Mouse (Mus musculus) thymus, postnatal 0 days (tissue): ENCODE measurements around the gene Enpp4. TPM values are rescaled to one million over a fixed set of nuclear protein-coding genes. Genes with fewer than 3 reads are reported as not detected.

Source experiments
- DNase-seq: peaks from one replicate; pipeline ENCODE4 v3.0.0-alpha.2; 2015; ENCODE audit warnings: low spot score
- polyA plus RNA-seq: library from polyadenylated mRNA; unstranded; fragments of >200 nt; fragmentation: Nextera tagmentation; extraction: Ambion mirVana; gene quantifications from 2 replicates; pipeline ENCODE4 v1.2.1, GENCODE M21; 2015

Gene Enpp4
- polyA plus RNA-seq, 1 experiment from 2014 or later = 20.8 TPM

GRCm38 (mm10) chr17:44100486-44100885, 5.1 kb downstream of the Enpp4 start:
- no peak for DNase-seq

GRCm38 (mm10) chr17:44091512-44091911, 14.1 kb downstream of the Enpp4 start:
- no peak for DNase-seq

GRCm38 (mm10) chr17:44090916-44091315, 14.7 kb downstream of the Enpp4 start:
- DNase-seq = no peak

GRCm38 (mm10) chr17:44088226-44088625, 17.4 kb downstream of the Enpp4 start:
- DNase-seq = no peak

- no peak for DNase-seq
Observed at GRCm38 (mm10) chr17:44083156-44083555, 22.5 kb downstream of the Enpp4 start.

GRCm38 (mm10) chr17:44078631-44079350, 26.8 kb downstream of the Enpp4 start, which contains the start of gene Enpp5:
Gene Enpp5 (plus strand): TSS chr17:44078813.
- DNase-seq = peak; percentile 84

- DNase-seq = no peak
Observed at GRCm38 (mm10) chr17:44077843-44078160, 27.8 kb downstream of the Enpp4 start.

GRCm38 (mm10) chr17:44077146-44077842, 28.3 kb downstream of the Enpp4 start:
- no peak for DNase-seq

GRCm38 (mm10) chr17:44076051-44076680, 29.4 kb downstream of the Enpp4 start:
- peak; percentile 31 for DNase-seq

GRCm38 (mm10) chr17:44075601-44076000, 30.0 kb downstream of the Enpp4 start:
- DNase-seq = no peak

- no peak for DNase-seq
Observed at GRCm38 (mm10) chr17:44071680-44072079, 33.9 kb downstream of the Enpp4 start.

GRCm38 (mm10) chr17:44068876-44069275, 36.7 kb downstream of the Enpp4 start:
- DNase-seq = no peak

- DNase-seq = no peak
Observed at GRCm38 (mm10) chr17:44061289-44061890, 44.2 kb downstream of the Enpp4 start.

GRCm38 (mm10) chr17:44060781-44061180, 44.8 kb downstream of the Enpp4 start:
- no peak for DNase-seq

- DNase-seq = no peak
Observed at GRCm38 (mm10) chr17:44058145-44058544, 47.5 kb downstream of the Enpp4 start.

- no peak for DNase-seq
Observed at GRCm38 (mm10) chr17:44057123-44057522, 48.5 kb downstream of the Enpp4 start.

- DNase-seq = no peak
Observed at GRCm38 (mm10) chr17:44053427-44053826, 52.2 kb downstream of the Enpp4 start.

Other genes with a start within 250 kb of the Enpp4 start
- 18.4 and 19.4 TPM in 2 replicates for gene Enpp5, start 27.0 kb downstream of the Enpp4 start, polyA plus RNA-seq
- 7.8 and 9.4 TPM in 2 replicates for gene Clic5, start 82.8 kb upstream of the Enpp4 start, polyA plus RNA-seq